Mouse (Mus musculus) erythroblast, embryonic 14.5 days (primary cell): ENCODE results near the gene Vmn1r13.
"Not testable (repeated sequence)": the region's sequence is repeated elsewhere in the genome, so short reads cannot be mapped to it uniquely, and the experiment has no call there.

Experiments used
- GATA1 ChIP-seq: IDR thresholded peaks from 2 replicates; pipeline ENCODE4 v1.6.1; 2012; ENCODE audit warnings: low read length, inconsistent platforms, mixed read lengths
- TAL1 ChIP-seq: IDR thresholded peaks from 3 replicates; pipeline ENCODE4 v1.6.1; 2012; ENCODE audit warnings: low read length, inconsistent platforms, mixed read lengths

DNA sequence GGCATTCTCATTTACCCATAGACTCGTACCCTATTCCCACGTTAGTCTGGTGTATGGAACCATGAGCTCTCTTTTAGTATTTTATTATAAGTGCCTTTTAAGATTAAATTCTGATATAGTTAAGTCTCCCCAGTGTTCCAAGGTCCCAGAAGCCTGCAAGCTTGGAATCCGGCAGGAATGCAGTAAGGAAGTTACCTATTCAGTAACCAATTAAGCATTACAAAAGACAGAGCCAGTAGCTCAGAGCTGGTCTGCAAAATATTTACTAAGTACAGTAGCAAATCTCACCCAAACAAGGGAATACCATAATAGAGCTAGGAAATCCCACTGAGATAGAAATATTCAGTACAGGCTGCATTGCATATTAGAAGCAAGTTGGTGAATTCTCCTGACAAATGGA is 13.1 kb upstream of the Vmn1r13 start:
- not testable (repeated sequence) for TF ChIP-seq TAL1, GATA1
